Mouse (Mus musculus) CH12.LX (cell line): Measurements from ENCODE around the gene Tgfa.

ENCODE experiments used
- BHLHE40 ChIP-seq: IDR thresholded peaks from 2 replicates; pipeline ENCODE4 v1.6.1; 2011; ENCODE audit warnings: mild to moderate bottlenecking, low read depth, low read length, improper control_type of control experiment
- CTCF ChIP-seq, 2 experiments: IDR thresholded peaks in 1 of 2; conservative IDR thresholded peaks in 1 of 2; 2 replicates each; pipeline ENCODE4 v1.5.1; 2011 to 2012; ENCODE audit warnings: low read depth in 2 of 2, low read length in 2 of 2, improper control_type of control experiment in 1 of 2, inconsistent platforms in 1 of 2, mild to moderate bottlenecking in 1 of 2, moderate library complexity in 1 of 2
- MAFK ChIP-seq: IDR thresholded peaks from 2 replicates; pipeline ENCODE4 v1.6.1; 2011; ENCODE audit warnings: low read length, improper control_type of control experiment; ENCODE audit not compliant: insufficient replicate concordance
- MAX ChIP-seq: IDR thresholded peaks from 2 replicates; pipeline ENCODE4 v1.6.1; 2011; ENCODE audit warnings: low read length, improper control_type of control experiment
- MAZ ChIP-seq: IDR thresholded peaks from 2 replicates; pipeline ENCODE4 v1.6.1; 2012; ENCODE audit warnings: low read depth, mild to moderate bottlenecking, inconsistent platforms, low read length, improper control_type of control experiment, moderate library complexity
- MXI1 ChIP-seq: IDR thresholded peaks from 2 replicates; pipeline ENCODE4 v1.6.1; 2011; ENCODE audit warnings: mild to moderate bottlenecking, low read depth, low read length, improper control_type of control experiment
- NELFE ChIP-seq: IDR thresholded peaks from 2 replicates; pipeline ENCODE4 v1.6.1; 2011; ENCODE audit warnings: low read depth, low read length, improper control_type of control experiment
- POLR2A ChIP-seq: IDR thresholded peaks from 2 replicates; pipeline ENCODE4 v1.6.1; 2011; ENCODE audit warnings: low read depth, mild to moderate bottlenecking, improper control_type of control experiment, low read length
- SIN3A ChIP-seq: IDR thresholded peaks from 2 replicates; pipeline ENCODE4 v1.6.1; 2012; ENCODE audit warnings: low read length, improper control_type of control experiment, inconsistent platforms
- USF2 ChIP-seq: conservative IDR thresholded peaks from 2 replicates; pipeline ENCODE4 v1.6.1; 2011; ENCODE audit warnings: low read depth, low read length, improper control_type of control experiment
- ZKSCAN1 ChIP-seq: IDR thresholded peaks from 2 replicates; pipeline ENCODE4 v1.6.1; 2012; ENCODE audit warnings: low read depth, inconsistent platforms, low read length, improper control_type of control experiment, borderline replicate concordance
- ZNF384 ChIP-seq: IDR thresholded peaks from 2 replicates; pipeline ENCODE4 v1.6.1; 2012; ENCODE audit warnings: low read depth, low read length, improper control_type of control experiment, inconsistent platforms

GRCm38 (mm10) chr6:86206014-86206413 is 11.0 kb downstream of the Tgfa start:
- TF ChIP-seq MAFK = no peak
- no peak for TF ChIP-seq ZNF384
- TF ChIP-seq ZKSCAN1 = no peak
- TF ChIP-seq SIN3A = no peak
- no peak for TF ChIP-seq POLR2A
- TF ChIP-seq CTCF (conservative IDR thresholded peaks at IDR 0.05 in 1 of 2, IDR thresholded peaks at IDR 0.05 in 1 of 2; ENCODE audit: low read depth in 2 of 2, low read length in 2 of 2) = no peak
- no peak for TF ChIP-seq BHLHE40
- TF ChIP-seq MXI1 = no peak
- TF ChIP-seq MAZ = no peak
- no peak for TF ChIP-seq NELFE
- no peak for TF ChIP-seq MAX
- no peak for TF ChIP-seq USF2
